Mouse (Mus musculus): Measurements from ENCODE around the gene Rxylt1. TPM values are rescaled to one million over a fixed set of nuclear protein-coding genes. Genes with fewer than 3 reads are reported as not detected.

Rxylt1 gene
- 31.8 and 32.8 TPM in 2 replicates for polyA plus RNA-seq (2016; fragmentation: Nextera tagmentation; extraction: Ambion mirVana)

DNA sequence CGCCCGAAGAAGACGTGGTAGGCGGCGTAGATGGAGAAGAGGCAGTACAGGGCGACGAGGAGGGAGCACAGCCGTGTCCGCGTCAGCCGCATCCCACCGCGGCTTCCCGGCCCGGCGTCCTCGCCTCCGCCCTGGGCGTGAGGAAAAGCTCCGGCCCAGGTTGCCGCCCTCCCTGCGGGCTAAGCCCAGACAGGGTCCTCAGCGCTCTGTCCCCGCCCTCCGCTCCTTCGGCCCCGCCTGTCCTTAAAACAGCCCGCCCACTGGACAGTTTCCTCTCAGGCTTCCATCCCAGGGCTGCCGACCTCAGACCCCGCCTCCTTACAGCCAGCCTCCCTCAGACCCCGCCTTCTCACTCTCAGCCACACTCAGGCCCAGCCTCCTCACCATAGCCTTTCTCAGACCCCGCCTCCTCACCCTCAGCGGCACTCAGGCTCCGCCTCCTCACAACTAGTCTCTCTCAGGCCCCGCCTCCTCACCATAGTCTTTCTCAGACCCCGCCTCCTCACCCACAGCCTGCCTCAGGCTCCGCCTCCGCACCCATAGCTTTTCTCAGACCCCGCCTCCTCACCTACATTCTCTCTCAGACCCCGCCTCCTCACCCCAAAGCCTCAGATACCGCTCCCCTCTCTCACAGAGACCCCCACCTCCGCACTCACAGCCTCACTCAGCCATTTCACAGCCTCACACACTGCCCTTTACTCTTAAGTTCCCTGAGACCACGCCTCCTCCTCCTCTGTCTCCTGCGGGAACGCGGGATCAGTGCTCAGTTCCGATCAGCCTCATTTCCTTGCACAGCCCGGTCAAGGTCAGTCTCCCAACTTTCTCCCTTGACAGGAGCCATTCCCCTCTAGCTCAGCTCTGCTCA lies at the start of gene Rxylt1:
TSS of gene Rxylt1 (minus strand) at position 392 of the 865 bp plus-strand sequence.
- WGBS = under 1% methylated on average over 46 of the region's 48 CpGs
- peak within 1 kb of the TSS; percentile 80 for H3K4me2 ChIP-seq (replicated peaks)
- no peaks in the 10 kb centered on the region for H3K9me3 ChIP-seq
- H3K36me3 ChIP-seq = no peaks in the 10 kb centered on the region
- peak within 1 kb of the TSS; percentile 88 for H3K9ac ChIP-seq (replicated peaks)
- peak within 1 kb of the TSS; percentile 80 for H3K4me3 ChIP-seq
- no peaks in the 10 kb centered on the region for H3K27me3 ChIP-seq
- H3K4me1 ChIP-seq = peaks cover 8% of the 10 kb centered on the region
- peak; percentile 98 for ATAC-seq (ENCODE audit: low FRiP score, low read depth)
- peak within 1 kb of the TSS; percentile 89 for H3K27ac ChIP-seq (replicated peaks)

DNA sequence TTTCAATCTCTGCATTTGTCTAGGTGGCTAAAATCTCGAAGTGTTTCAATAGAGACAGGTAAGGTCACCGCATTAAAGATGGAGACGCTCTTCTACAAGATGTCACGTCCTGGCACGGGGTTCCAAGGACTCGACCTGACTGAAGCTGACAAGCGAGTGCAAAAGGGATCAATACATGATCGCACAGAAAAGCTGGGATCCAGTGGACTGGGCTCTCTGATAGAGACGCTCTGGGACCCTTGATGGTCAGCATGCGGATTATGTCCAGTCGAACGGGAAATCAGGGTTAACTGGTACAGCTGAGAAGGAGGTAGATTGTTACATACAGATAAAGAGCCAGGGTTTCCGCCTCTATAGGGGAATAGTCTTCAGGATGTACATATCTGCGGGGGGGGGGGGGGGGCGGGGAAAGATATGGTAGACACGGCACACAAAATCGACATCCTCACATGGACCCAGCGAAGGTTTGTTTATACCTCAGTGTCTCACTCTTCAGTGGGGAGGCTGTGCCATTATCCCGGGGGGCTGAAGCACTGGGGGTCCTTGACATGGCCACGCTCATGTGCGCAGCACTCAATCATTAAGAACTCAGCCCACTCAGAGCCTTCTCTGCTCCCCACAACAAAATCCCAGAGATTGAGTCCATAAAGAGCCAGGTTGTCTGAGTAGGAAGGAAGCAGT lies 24.3 kb upstream of the Rxylt1 start:
- Histone ChIP-seq H3K9me3 (no peaks in the 10 kb centered on the region), H3K4me2 (replicated peaks) (peak overlapping the region; percentile 59), H3K27me3 (peaks cover 11% of the 10 kb centered on the region), H3K4me1 (0 out of 2 replicates have a peak, but pooled peaks cover 5% of the 10 kb centered on the region), H3K9ac (replicated peaks) (peak overlapping the region; percentile 39; the same call in 1 of the 2 replicates), H3K27ac (replicated peaks) (no peak overlapping the region), H3K36me3 (no peaks in the 10 kb centered on the region), H3K4me3 (peak overlapping the region; percentile 40)
- WGBS = 52% methylated on average over 21 of the region's 21 CpGs
- peak; percentile 50 for ATAC-seq (ENCODE audit: low FRiP score, low read depth)

- H3K27me3 ChIP-seq = peaks cover 11% of the 10 kb centered on the region
- H3K9me3 ChIP-seq = no peaks in the 10 kb centered on the region
- no peak overlapping the region for H3K27ac ChIP-seq (replicated peaks)
- ATAC-seq (ENCODE audit: low FRiP score, low read depth) = peak; percentile 73
- peak overlapping the region; percentile 39; the same call in 1 of the 2 replicates for H3K9ac ChIP-seq (replicated peaks)
- WGBS = 24% methylated on average over 16 of the region's 16 CpGs
- H3K4me1 ChIP-seq = 0 out of 2 replicates have a peak, but pooled peaks cover 5% of the 10 kb centered on the region
- H3K4me3 ChIP-seq = peak overlapping the region; percentile 40
- H3K36me3 ChIP-seq = no peaks in the 10 kb centered on the region
- H3K4me2 ChIP-seq (replicated peaks) = peak overlapping the region; percentile 59
These were observed 23.5 kb upstream of the Rxylt1 start for GRCm38 (mm10) chr10:122120500-122121289.

- Histone ChIP-seq H3K27ac (replicated peaks) (no peak overlapping the region), H3K4me1 (0 out of 2 replicates have a peak, but pooled peaks cover 5% of the 10 kb centered on the region), H3K4me2 (replicated peaks) (no peak overlapping the region), H3K36me3 (no peaks in the 10 kb centered on the region), H3K27me3 (peaks cover 7% of the 10 kb centered on the region), H3K9me3 (no peaks in the 10 kb centered on the region), H3K9ac (replicated peaks) (no peak overlapping the region), H3K4me3 (no peak overlapping the region)
- 72% methylated on average over 6 of the region's 6 CpGs for WGBS
- no peak for ATAC-seq (ENCODE audit: low FRiP score, low read depth)
These were observed 22.3 kb upstream of the Rxylt1 start for GRCm38 (mm10) chr10:122119451-122119850.

DNA sequence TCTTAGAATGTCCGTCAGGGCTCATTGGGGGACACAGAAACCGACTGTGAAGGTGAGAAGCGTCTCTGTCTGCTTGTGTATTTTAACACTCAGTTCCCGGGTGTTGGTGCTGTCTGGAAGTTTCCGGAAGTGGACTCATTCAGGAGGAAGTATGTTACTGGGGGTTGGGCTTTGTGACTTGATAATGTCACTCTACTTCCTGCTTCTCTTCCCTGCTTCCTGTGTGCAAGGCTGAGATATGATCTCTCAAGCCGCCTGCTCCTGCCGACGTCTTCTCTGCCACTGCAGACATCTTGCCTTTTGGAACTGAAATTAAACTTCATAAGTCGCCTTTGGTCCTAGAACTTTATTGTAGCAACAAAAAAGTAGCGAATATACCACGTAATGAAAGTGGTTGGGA lies 19.5 kb upstream of the Rxylt1 start:
- H3K36me3 ChIP-seq = no peaks in the 10 kb centered on the region
- WGBS = 87% methylated on average over 11 of the region's 11 CpGs

GRCm38 (mm10) chr10:122106633-122107028 lies 9.5 kb upstream of the Rxylt1 start:
- no peak for ATAC-seq (ENCODE audit: low FRiP score, low read depth)
- 81% methylated on average over 3 of the region's 3 CpGs for WGBS

More for the DNA sequence above, 19.5 kb upstream of the Rxylt1 start:
- Histone ChIP-seq H3K9me3 (no peaks in the 10 kb centered on the region), H3K4me3 (no peak overlapping the region), H3K27me3 (no peaks in the 10 kb centered on the region), H3K9ac (replicated peaks) (no peak overlapping the region), H3K4me1 (0 out of 2 replicates have a peak, but pooled peaks cover 5% of the 10 kb centered on the region), H3K27ac (replicated peaks) (no peak overlapping the region), H3K4me2 (replicated peaks) (no peak overlapping the region)
- no peak for ATAC-seq (ENCODE audit: low FRiP score, low read depth)

DNA sequence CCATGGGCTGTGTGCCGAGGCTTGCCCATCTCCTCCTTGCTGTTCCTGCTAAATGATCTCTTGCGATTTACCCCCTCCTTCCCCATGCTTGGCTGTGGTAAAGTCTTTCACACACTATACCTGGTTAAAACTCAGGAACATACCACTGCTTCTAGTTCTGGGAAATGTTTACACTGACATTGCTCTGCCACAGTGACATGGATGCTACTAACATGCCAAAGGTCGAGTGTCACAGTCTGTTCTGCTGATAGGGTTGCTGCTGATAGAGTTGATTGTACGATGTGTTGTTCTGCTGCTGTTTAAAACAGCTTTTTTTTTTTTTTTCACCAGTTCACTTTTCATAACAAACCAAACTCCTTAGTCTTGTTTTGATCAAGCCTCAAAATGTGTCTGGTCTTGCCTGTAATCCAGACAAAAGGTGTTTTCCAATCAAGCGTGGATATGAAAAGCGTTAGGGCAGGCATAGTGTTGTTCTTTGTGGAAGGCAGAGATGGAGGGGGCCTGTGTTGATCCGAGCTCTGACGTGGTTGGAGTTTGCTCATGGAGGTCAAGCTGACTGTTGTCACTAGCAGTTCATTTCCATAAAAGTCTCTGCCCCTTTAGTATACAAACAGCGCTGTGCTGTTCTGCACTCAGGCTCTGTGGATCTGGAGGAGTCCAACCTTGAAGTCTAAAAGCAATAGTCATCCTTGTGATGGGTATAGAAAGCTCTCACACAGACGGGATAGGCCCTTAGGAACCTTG lies 8.9 kb upstream of the Rxylt1 start:
- H3K9ac ChIP-seq (replicated peaks) = no peak overlapping the region
- 66% methylated on average over 10 of the region's 10 CpGs for WGBS
- ATAC-seq (ENCODE audit: low FRiP score, low read depth) = 0 out of 2 replicates have a peak, but pooled peaks have one; percentile 38

More at GRCm38 (mm10) chr10:122106633-122107028, 9.5 kb upstream of the Rxylt1 start:
- Histone ChIP-seq H3K27me3 (no peaks in the 10 kb centered on the region), H3K4me1 (no peaks in the 10 kb centered on the region), H3K36me3 (no peaks in the 10 kb centered on the region), H3K9me3 (no peaks in the 10 kb centered on the region), H3K4me2 (replicated peaks) (no peak overlapping the region), H3K9ac (replicated peaks) (no peak overlapping the region), H3K27ac (replicated peaks) (no peak overlapping the region), H3K4me3 (no peak overlapping the region)

GRCm38 (mm10) chr10:122105407-122105806 lies 8.2 kb upstream of the Rxylt1 start:
- Histone ChIP-seq H3K36me3 (no peaks in the 10 kb centered on the region), H3K4me1 (no peaks in the 10 kb centered on the region), H3K27ac (replicated peaks) (no peak overlapping the region), H3K27me3 (no peaks in the 10 kb centered on the region), H3K9ac (replicated peaks) (no peak overlapping the region), H3K9me3 (no peaks in the 10 kb centered on the region), H3K4me2 (replicated peaks) (no peak overlapping the region), H3K4me3 (no peak overlapping the region)
- WGBS = under 1% methylated on average over 3 of the region's 3 CpGs
- peak; percentile 56; the same call in 1 of the 2 replicates for ATAC-seq (ENCODE audit: low FRiP score, low read depth)

More for the DNA sequence above, 8.9 kb upstream of the Rxylt1 start:
- Histone ChIP-seq H3K36me3 (no peaks in the 10 kb centered on the region), H3K4me3 (no peak overlapping the region), H3K27ac (replicated peaks) (no peak overlapping the region), H3K9me3 (no peaks in the 10 kb centered on the region), H3K27me3 (no peaks in the 10 kb centered on the region), H3K4me2 (replicated peaks) (no peak overlapping the region), H3K4me1 (no peaks in the 10 kb centered on the region)

DNA sequence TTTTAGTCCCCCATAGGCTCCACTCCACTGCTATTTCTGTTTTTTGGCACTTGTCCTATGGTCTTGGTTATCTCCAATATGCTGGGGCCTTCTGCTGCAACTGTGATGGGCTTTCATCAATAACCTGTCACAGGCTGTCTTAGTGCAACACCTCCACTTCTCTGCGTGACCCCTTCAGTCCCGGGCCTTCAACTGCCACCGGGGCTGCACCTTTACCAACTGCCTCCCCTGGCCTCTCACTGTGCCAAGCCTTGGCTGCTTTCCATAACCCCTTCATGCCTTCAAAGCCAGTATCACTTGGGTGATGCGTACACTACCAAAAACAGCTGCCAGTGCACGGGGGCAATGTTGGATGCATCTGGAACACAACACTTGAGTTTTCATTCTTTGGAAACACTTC lies 5.5 kb upstream of the Rxylt1 start:
- no peaks in the 10 kb centered on the region for H3K36me3 ChIP-seq

DNA sequence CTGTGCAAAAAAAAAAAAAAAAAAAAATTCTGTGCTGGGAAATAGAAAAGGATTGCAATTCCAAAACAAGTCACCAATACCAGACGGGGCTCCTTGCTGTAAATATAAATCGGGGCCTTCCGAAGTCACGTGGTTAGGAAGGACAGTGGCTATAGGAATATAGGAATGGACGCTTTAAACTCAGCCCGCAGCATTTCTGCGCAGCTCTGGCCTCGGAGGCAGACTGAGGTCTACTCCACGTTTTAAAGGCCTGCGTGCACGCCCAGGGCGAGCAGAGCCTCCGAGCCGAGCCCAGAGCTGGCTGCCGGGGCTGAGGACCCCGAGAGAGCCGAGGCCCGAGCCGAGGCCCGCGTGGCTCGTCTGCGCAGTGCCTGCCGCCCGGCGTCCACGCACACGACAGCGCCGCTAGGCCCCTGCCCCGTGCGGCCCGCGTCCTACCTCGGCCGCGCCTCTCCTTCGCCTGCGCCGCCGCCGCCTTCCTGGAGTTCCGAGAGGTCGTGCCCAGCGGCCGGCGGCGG lies 650 bp downstream of the Rxylt1 start:
- under 1% methylated on average over 44 of the region's 48 CpGs for WGBS

More for the DNA sequence above, 5.5 kb upstream of the Rxylt1 start:
- no peak overlapping the region for H3K4me2 ChIP-seq (replicated peaks)
- 80% methylated on average over 5 of the region's 5 CpGs for WGBS
- H3K9ac ChIP-seq (replicated peaks) = no peak overlapping the region
- H3K4me1 ChIP-seq = no peaks in the 10 kb centered on the region
- H3K4me3 ChIP-seq = no peak overlapping the region
- no peaks in the 10 kb centered on the region for H3K9me3 ChIP-seq
- H3K27me3 ChIP-seq = no peaks in the 10 kb centered on the region
- ATAC-seq (ENCODE audit: low FRiP score, low read depth) = no peak
- no peak overlapping the region for H3K27ac ChIP-seq (replicated peaks)

More for the DNA sequence above, 650 bp downstream of the Rxylt1 start:
- H3K27me3 ChIP-seq = no peaks in the 10 kb centered on the region
- H3K9me3 ChIP-seq = no peaks in the 10 kb centered on the region
- no peaks in the 10 kb centered on the region for H3K36me3 ChIP-seq
- peak; percentile 78; the same call in 1 of the 2 replicates for ATAC-seq (ENCODE audit: low FRiP score, low read depth)
- peaks cover 8% of the 10 kb centered on the region for H3K4me1 ChIP-seq
- H3K4me3 ChIP-seq = peak overlapping the region; percentile 80
- H3K9ac ChIP-seq (replicated peaks) = peak overlapping the region; percentile 88
- H3K27ac ChIP-seq (replicated peaks) = peak overlapping the region; percentile 89
- H3K4me2 ChIP-seq (replicated peaks) = peak overlapping the region; percentile 80

Measured in midbrain, embryonic 12.5 days (tissue).